Mouse (Mus musculus) liver, embryonic 14.5 days (tissue): ENCODE data around the gene Gtf3c5. TPM values are rescaled to one million over a fixed set of nuclear protein-coding genes. Genes with fewer than 3 reads are reported as not detected.

ENCODE experiments used
- ATAC-seq: fragments of 200-750 bp; cut with Nextera tagmentation; 2 replicates; pipeline ENCODE4 v1.8.0; 2017; ENCODE audit warnings: moderate number of reproducible peaks, mild to moderate bottlenecking, moderate library complexity; ENCODE audit not compliant: insufficient read depth
- DNase-seq, 3 experiments: peaks; one replicate each; pipeline ENCODE4 v3.0.0-alpha.2; 2012 to 2013; ENCODE audit warnings: low read depth in 3 of 3, low spot score in 3 of 3
- H3K27ac ChIP-seq: fragments of 300-500 bp; sonication (generic); 2 replicates; pipeline ENCODE4 v1.5.1; 2014; ENCODE audit warnings: moderate library complexity, mild to moderate bottlenecking, control low read depth, inconsistent platforms
- H3K27me3 ChIP-seq: fragments of 300-500 bp; sonication (generic); 2 replicates; pipeline ENCODE4 v1.6.1; 2014; ENCODE audit warnings: mild to moderate bottlenecking, low read length, moderate library complexity; ENCODE audit not compliant: control insufficient read depth, insufficient read depth
- H3K36me3 ChIP-seq: fragments of 300-500 bp; sonication (generic); replicated peaks from 2 replicates; pipeline ENCODE4 v1.6.1; 2014; ENCODE audit warnings: low read depth; ENCODE audit not compliant: control insufficient read depth, insufficient read depth
- H3K4me1 ChIP-seq, 2 experiments: fragments of 200-500 bp in 1 of 2; fragments of 300-500 bp in 1 of 2; sonication (generic) in 1 of 2; replicated peaks; 2 replicates each; pipeline ENCODE4 v1.6.1; 2012 to 2014; ENCODE audit warnings: antibody characterized with exemption in 1 of 2, inconsistent platforms in 1 of 2, low read length in 1 of 2; ENCODE audit not compliant: control insufficient read depth in 2 of 2, insufficient read depth in 2 of 2
- H3K4me2 ChIP-seq: fragments of 300-500 bp; sonication (generic); 2 replicates; pipeline ENCODE4 v1.6.1; 2014; ENCODE audit warnings: low read depth, mild to moderate bottlenecking, control low read depth, moderate library complexity
- H3K4me3 ChIP-seq, 2 experiments: fragments of 200-500 bp in 1 of 2; fragments of 300-500 bp in 1 of 2; sonication (generic) in 1 of 2; 2 replicates each; pipeline ENCODE4 v1.5.1; 2012 to 2014; ENCODE audit warnings: low read depth in 2 of 2, low read length in 2 of 2, mild to moderate bottlenecking in 2 of 2, control low read depth in 1 of 2, inconsistent platforms in 1 of 2, moderate library complexity in 1 of 2; ENCODE audit not compliant: insufficient read depth in 1 of 2
- H3K9ac ChIP-seq: fragments of 300-500 bp; sonication (generic); replicated peaks from 2 replicates; pipeline ENCODE4 v1.6.1; 2014; ENCODE audit warnings: mild to moderate bottlenecking, control low read depth, moderate library complexity
- H3K9me3 ChIP-seq: fragments of 300-500 bp; sonication (generic); 2 replicates; pipeline ENCODE4 v1.6.1; 2016; ENCODE audit warnings: low read length, mixed read lengths; ENCODE audit not compliant: control insufficient read depth
- CTCF ChIP-seq: IDR thresholded peaks from 2 replicates; pipeline ENCODE4 v1.5.1; 2016; ENCODE audit warnings: antibody characterized with exemption, low read depth, control low read depth
- EP300 ChIP-seq: IDR thresholded peaks from 2 replicates; pipeline ENCODE4 v1.6.1; 2016; ENCODE audit warnings: antibody characterized with exemption, low read depth
- WGBS: fragments of 180-500 bp; shearing (Covaris S2); extraction: QIAGEN DNeasy Blood & Tissue Kit; methylation state at CpG from one replicate; pipeline ENCODE4 v1.1.7; 2014; ENCODE audit not compliant: insufficient replicate concordance; 5-methylcytosine and 5-hydroxymethylcytosine counted together
- polyA plus RNA-seq, 2 experiments: library from polyadenylated mRNA; depleted of rRNA in 1 of 2; stranded (reverse) in 1 of 2; unstranded in 1 of 2; fragments of >200 nt; fragmentation: Nextera tagmentation in 1 of 2; extraction: Ambion mirVana in 1 of 2; gene quantifications; 2 replicates each; pipeline versions ENCODE4 v1.2.1 to v1.2.3; 2012 to 2014

Gtf3c5 gene
- polyA plus RNA-seq, 2 experiments: 7.6 to 11.6 TPM

GRCm38 (mm10) chr2:28616358-28616757 lies 32.8 kb upstream of the Gtf3c5 start:
- peaks cover 38 to 51% of the 10 kb centered on the region in 2 experiments for H3K4me1 ChIP-seq
- DNase-seq (no peak), ATAC-seq (peak; percentile 38; the same call in 1 of the 2 replicates)
- peak overlapping the region; percentile 98 for H3K27ac ChIP-seq
- H3K36me3 ChIP-seq: peaks cover 68% of the 10 kb centered on the region
- H3K9ac ChIP-seq: peak overlapping the region; percentile 83
- TF ChIP-seq EP300: no peak
- TF ChIP-seq CTCF: peak; percentile 77
- H3K9me3 ChIP-seq: no peaks in the 10 kb centered on the region
- peak overlapping the region; percentile 96 for H3K4me2 ChIP-seq
- WGBS: 31% methylated on average over 5 of the region's 5 CpGs
- no peaks in the 10 kb centered on the region for H3K27me3 ChIP-seq
- H3K4me3 ChIP-seq: peak overlapping the region; percentile 82 to 88

DNA sequence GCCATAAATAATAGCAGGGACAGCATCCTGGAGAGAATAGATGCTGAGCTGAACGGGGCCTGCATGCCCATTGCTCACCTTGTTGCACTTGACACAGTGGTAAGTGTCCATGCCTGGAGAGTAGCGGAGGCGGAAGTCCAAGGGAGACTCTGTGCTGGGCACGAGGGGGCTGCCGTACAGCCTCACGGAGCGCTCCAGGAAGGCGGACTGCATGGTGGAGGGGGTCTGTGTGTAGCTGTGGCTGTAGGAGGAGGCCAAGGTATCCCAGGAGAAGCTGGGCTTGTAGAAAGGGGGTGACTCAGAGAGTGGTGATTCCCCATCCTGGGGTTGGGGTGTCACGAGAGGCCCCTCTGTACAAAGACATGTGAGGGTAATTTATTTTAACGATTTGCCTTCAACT lies 30.0 kb upstream of the Gtf3c5 start:
- no peak overlapping the region for H3K27ac ChIP-seq
- no peaks in the 10 kb centered on the region for H3K9me3 ChIP-seq
- H3K4me1 ChIP-seq: peaks cover 41 to 58% of the 10 kb centered on the region in 2 experiments
- H3K4me2 ChIP-seq: no peak overlapping the region
- H3K9ac ChIP-seq: no peak overlapping the region
- ATAC-seq (no peak), DNase-seq (no peak)
- H3K36me3 ChIP-seq: peaks cover 81% of the 10 kb centered on the region
- no peak overlapping the region for H3K4me3 ChIP-seq
- no peaks in the 10 kb centered on the region for H3K27me3 ChIP-seq
- TF ChIP-seq CTCF (no peak), EP300 (no peak)
- 91% methylated on average over 10 of the region's 10 CpGs for WGBS

- H3K36me3 ChIP-seq: peaks cover 80% of the 10 kb centered on the region
- DNase-seq (no peak), ATAC-seq (no peak)
- no peak overlapping the region for H3K4me3 ChIP-seq
- no peak overlapping the region for H3K9ac ChIP-seq
- TF ChIP-seq EP300 (no peak), CTCF (no peak)
- H3K27me3 ChIP-seq: no peaks in the 10 kb centered on the region
- peaks cover 41 to 57% of the 10 kb centered on the region in 2 experiments for H3K4me1 ChIP-seq
- no peaks in the 10 kb centered on the region for H3K9me3 ChIP-seq
- WGBS: 85% methylated on average over 10 of the region's 10 CpGs
- H3K27ac ChIP-seq: peak overlapping the region; percentile 21; the same call in 1 of the 2 replicates
- no peak overlapping the region for H3K4me2 ChIP-seq
Observed at GRCm38 (mm10) chr2:28612436-28613063, 29.0 kb upstream of the Gtf3c5 start.

DNA sequence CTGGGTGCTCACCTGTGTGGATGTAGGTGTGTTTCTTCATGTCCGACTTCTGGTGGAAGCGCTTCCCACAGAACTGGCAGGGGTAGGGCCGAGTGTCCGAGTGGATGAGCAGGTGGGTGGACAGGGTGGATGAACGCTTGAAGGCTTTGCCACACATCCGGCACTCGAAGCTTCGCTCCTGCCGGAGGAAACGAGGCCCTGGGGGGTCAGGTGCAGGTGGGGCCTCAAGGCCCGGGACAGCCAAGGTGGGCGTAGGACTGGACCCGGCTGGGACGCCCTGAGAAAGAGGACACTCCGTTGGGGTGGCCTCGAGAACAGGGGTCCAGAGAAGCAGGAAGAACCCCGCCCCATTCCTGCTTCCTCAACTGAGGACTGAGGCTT lies 27.8 kb upstream of the Gtf3c5 start:
- Histone ChIP-seq H3K36me3 (peaks cover 80% of the 10 kb centered on the region), H3K4me1 (peaks cover 42 to 57% of the 10 kb centered on the region in 2 experiments), H3K4me2 (no peak overlapping the region), H3K9ac (no peak overlapping the region), H3K9me3 (no peaks in the 10 kb centered on the region), H3K4me3 (no peak overlapping the region), H3K27ac (no peak overlapping the region), H3K27me3 (no peaks in the 10 kb centered on the region)
- no peak for ATAC-seq
- no peak for TF ChIP-seq EP300
- WGBS: 83% methylated on average over 17 of the region's 17 CpGs
- no peak for DNase-seq

GRCm38 (mm10) chr2:28610716-28611406 lies 27.3 kb upstream of the Gtf3c5 start:
- Histone ChIP-seq H3K9ac (no peak overlapping the region), H3K4me2 (no peak overlapping the region), H3K4me1 (peaks cover 41 to 57% of the 10 kb centered on the region in 2 experiments), H3K4me3 (no peak overlapping the region), H3K9me3 (no peaks in the 10 kb centered on the region), H3K27me3 (no peaks in the 10 kb centered on the region), H3K36me3 (peaks cover 77% of the 10 kb centered on the region), H3K27ac (peak overlapping the region; percentile 18)
- no peak for DNase-seq
- WGBS: 86% methylated on average over 12 of the region's 12 CpGs
- no peak for TF ChIP-seq EP300
- TF ChIP-seq CTCF: 0 out of 2 replicates have a peak, but pooled peaks have one; percentile 16
- ATAC-seq: no peak
